Mouse (Mus musculus) v-Abl transformed pro-B cells (cell line): Measurements from ENCODE around the gene Gpr157.

Source experiments
- in situ Hi-C, 2 experiments: fragments of 400-800 bp; cut with MboI; formaldehyde crosslinking; loops; one replicate each; pipeline ENCODE4 v1.15.1; 2025; ENCODE audit not compliant: unreplicated experiment in 2 of 2

Gpr157 gene

DNA sequence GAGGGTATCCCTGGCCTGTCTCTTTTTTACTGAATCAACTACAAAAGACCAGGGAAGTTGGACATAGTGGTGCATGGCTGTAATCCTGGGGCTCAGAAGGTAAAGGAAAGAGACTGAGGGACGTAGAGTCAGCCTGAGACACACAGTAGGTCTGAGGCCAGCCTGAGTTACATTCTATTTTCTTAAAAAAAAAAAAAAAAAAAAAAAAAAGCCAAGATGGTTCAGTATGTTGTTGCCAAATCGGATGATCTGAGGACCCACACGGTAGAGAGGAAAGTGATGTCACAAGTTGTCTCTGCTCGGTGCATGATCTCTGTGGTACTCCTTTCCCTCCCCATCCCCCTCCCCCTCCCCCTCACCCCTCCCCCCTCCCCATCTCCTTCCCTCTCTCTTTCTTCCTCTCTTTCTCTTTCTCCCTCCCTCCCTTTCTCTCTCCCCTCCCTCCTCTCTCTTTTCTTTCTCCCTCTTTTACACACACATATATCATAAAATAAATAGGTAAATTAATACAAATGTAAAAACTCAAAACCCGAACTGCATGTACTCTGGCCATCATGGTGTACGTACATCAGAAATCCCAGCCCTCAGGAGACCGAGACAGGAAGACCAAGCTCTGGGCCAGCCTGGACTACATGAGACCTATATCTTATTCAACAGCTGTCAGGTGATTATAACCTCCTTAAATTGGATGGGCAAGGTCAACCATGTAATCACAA is 50.4 kb downstream of the Gpr157 start:
- in situ Hi-C loops = no loop called here

DNA sequence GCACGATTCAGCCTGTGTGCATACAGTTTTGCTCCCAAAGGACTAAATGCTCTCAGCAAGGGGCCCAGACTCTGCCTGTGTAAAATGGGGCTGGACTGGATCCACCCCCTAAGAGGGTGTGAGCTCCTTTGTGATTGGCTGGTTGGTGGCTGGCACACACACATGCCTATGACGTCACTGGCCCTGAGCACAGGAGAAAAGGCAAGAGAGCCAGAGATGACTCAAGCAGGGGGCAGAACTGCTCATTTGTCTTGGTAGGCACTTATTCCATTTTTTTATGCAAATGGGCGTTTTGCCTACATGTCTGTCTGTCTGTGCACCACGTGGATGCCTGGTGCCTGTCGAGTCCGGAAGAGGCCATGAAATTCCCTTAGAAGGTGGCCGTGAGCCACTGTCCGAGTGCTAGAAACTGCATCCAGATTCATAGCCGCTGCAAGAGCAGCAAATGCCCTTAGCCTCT is 50.9 kb downstream of the Gpr157 start:
- in situ Hi-C loops = no loop called here

DNA sequence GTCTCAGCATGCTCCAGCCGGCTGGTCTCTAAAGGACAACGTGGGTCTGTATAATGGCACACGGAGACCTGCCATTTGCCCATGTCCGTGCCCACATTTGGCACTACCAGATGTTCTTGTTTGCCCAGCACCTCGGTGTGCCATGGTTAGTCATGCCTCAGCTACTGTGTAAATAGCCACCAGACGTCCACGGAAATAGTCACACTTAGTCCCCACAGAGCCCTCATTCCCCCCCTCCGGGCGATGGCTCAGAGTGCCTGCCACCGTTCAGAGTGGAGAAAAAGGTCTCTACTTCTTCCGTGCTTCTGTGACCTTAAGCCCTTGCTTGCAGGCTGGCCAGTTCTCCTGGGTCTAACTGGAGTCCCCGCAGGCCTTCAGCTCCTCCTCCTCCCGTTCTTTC is 51.9 kb downstream of the Gpr157 start:
- in situ Hi-C loops = no loop called here

- in situ Hi-C loops = no loop called here
These were observed 53.2 kb downstream of the Gpr157 start for GRCm38 (mm10) chr4:150140346-150140745.

- in situ Hi-C loops = no loop called here
These were observed 57.1 kb downstream of the Gpr157 start for GRCm38 (mm10) chr4:150144242-150144641.

GRCm38 (mm10) chr4:150146286-150146685 is 59.1 kb downstream of the Gpr157 start:
- in situ Hi-C loops = no loop called here

- in situ Hi-C loops = no loop called here
These were observed 63.9 kb downstream of the Gpr157 start for GRCm38 (mm10) chr4:150151045-150151444.

DNA sequence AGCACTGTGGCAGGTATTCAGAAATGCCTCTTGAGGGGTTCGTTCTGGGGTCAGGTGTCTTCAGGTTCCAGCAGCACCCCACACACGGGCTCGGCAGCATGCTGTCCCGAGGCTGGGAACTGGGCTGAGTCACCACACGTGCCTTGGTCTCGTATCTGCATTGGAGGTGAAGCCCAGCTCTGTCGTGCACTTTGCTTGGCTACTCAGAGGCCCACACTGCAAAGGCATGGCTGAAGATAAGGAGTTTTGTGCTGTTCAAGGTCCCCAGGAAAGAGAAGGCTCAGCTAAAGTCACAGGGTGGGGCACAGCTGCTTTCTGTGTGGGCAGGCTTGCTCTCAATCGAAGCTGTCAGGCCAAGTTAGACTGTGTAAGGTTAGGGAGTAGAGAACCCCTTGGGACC is 65.3 kb downstream of the Gpr157 start:
- in situ Hi-C loops = no loop called here

DNA sequence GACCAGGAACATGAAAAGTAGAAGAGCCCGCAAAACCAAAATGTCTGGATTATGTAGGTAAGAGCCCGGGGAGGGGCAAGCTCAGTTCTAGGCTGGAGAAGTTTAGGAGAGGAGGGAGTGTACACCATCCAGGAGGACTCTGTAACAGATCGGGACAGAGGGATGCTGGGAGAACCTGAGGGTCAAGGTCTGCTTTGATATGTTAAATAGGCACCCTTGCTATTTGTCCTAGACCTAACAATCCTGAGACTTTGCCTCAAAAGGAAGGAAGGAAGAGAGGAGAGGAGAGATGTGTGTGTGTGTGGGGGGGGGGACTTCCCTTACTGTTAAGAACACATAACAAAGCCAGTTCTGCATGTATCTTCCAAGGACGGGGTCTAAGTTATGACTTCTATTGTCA is 68.1 kb downstream of the Gpr157 start:
- in situ Hi-C loops = no loop called here
